Mouse (Mus musculus) small intestine, adult 2 months (tissue): Measurements from ENCODE around the gene Cdh1.

ENCODE experiments used
- CTCF ChIP-seq: fragments of 200-500 bp; IDR thresholded peaks from 2 replicates; pipeline ENCODE4 v1.5.1; 2012; ENCODE audit warnings: low read depth, mild to moderate bottlenecking, control low read depth, inconsistent platforms, low read length, moderate library complexity, mixed read lengths; ENCODE audit not compliant: insufficient replicate concordance, insufficient read length; ENCODE audit errors: extremely low read depth
- POLR2A ChIP-seq: fragments of 200-500 bp; IDR thresholded peaks from 2 replicates; pipeline ENCODE4 v1.6.1; 2012; ENCODE audit warnings: low read depth, mild to moderate bottlenecking, control low read depth, inconsistent platforms, low read length, moderate library complexity

- no peak for TF ChIP-seq POLR2A
- no peak for TF ChIP-seq CTCF
Observed at GRCm38 (mm10) chr8:106617865-106618264, 14.7 kb downstream of the Cdh1 start.
